24 mouse cellular contexts compared by ENCODE assay signal in genomic region chr1:182481646-182482295, GRCm38 (mm10). TPM values are rescaled to one million over a fixed set of nuclear protein-coding genes. Genes with fewer than 3 reads are reported as not detected.
A peak's percentile ranks its signal among the peaks of the same experiment; 100 is the strongest.
DNase-seq lines count a peak whose midpoint lies in the region; ATAC-seq and TF ChIP-seq lines count a peak whose summit lies in the region.
"Had no signal": no experiment of that assay in that cellular context is flagged by ENCODE, and none has a peak within 500 bp of the region (broad histone marks: within the 10 kb centered on the region; RNA-seq: fewer than 3 reads in every experiment).

No protein-coding gene starts in this region.

- no peaks in the 10 kb centered on the region for H3K9me3 ChIP-seq in lung, postnatal 0 days (ENCODE audit: low read length)
- no peaks in the 10 kb centered on the region for H3K9me3 ChIP-seq in midbrain, embryonic 14.5 days (ENCODE audit: control insufficient read depth, low read length)
- H3K9me3 ChIP-seq: heart, embryonic 13.5 days; limb, embryonic 13.5 days; lung, embryonic 15.5 days; megakaryocyte, embryonic 14.5 days; midbrain, embryonic 12.5 days had no signal

- no peak for TF ChIP-seq CTCF in lung, postnatal 0 days (IDR thresholded peaks at IDR 0.05)

- H3K4me2 ChIP-seq in lung, postnatal 0 days (replicated peaks; ENCODE audit: low read depth, low read length): no peak overlapping the region
- no peak overlapping the region for H3K4me2 ChIP-seq in midbrain, embryonic 14.5 days (ENCODE audit: low read length)
- H3K4me2 ChIP-seq: heart, embryonic 13.5 days; hindbrain, embryonic 14.5 days; limb, embryonic 13.5 days; liver, embryonic 11.5 days; lung, embryonic 15.5 days; midbrain, embryonic 12.5 days had no signal

- no peaks in the 10 kb centered on the region for H3K27me3 ChIP-seq in lung, postnatal 0 days (replicated peaks; ENCODE audit: insufficient read depth, low read length)
- no peaks in the 10 kb centered on the region for H3K27me3 ChIP-seq in midbrain, embryonic 14.5 days (ENCODE audit: control insufficient read depth, insufficient read depth, low read length)
- H3K27me3 ChIP-seq: heart, embryonic 13.5 days; limb, embryonic 13.5 days; lung, embryonic 15.5 days; megakaryocyte, embryonic 14.5 days; midbrain, embryonic 12.5 days had no signal

- peak overlapping the region; percentile 20 for H3K27ac ChIP-seq in lung, postnatal 0 days (ENCODE audit: low read length)
- no peak overlapping the region for H3K27ac ChIP-seq in midbrain, embryonic 14.5 days (replicated peaks; ENCODE audit: low read depth, low read length)
- H3K27ac ChIP-seq: heart, embryonic 13.5 days; hindbrain, embryonic 14.5 days; limb, embryonic 13.5 days; lung, embryonic 15.5 days; midbrain, embryonic 12.5 days had no signal

- DNase-seq in lung, postnatal 0 days (ENCODE audit: low spot score): no peak
- DNase-seq in lung, postnatal 10 days: no peak
- peak; percentile 73 for DNase-seq in kidney, adult 9 months
- DNase-seq in kidney, postnatal 10 days: peak; percentile 55
- DNase-seq in cerebellum, adult 18-20 months: no peak
- DNase-seq in left cerebral cortex, adult 8-10 months (ENCODE audit: low spot score in 2 of 2): no peak
- no peak for DNase-seq in midbrain, embryonic 14.5 days
- no peak for DNase-seq in thymus, postnatal 0 days (ENCODE audit: low spot score)
- DNase-seq: adrenal gland, postnatal 25 days; cerebellum, adult 2 months; cerebellum, postnatal 14 days; gastrocnemius, postnatal 36 days; heart, postnatal 10 days; layer of hippocampus, adult 9-11 months; lung, postnatal 4 days had no signal

- H3K9ac ChIP-seq in lung, postnatal 0 days (replicated peaks; ENCODE audit: low read depth): no peak overlapping the region
- H3K9ac ChIP-seq in midbrain, embryonic 14.5 days (replicated peaks; ENCODE audit: low read length): no peak overlapping the region
- H3K9ac ChIP-seq: heart, embryonic 13.5 days; hindbrain, embryonic 14.5 days; limb, embryonic 13.5 days; lung, embryonic 15.5 days; midbrain, embryonic 12.5 days had no signal

- ATAC-seq in lung, postnatal 0 days: peak; percentile 30
- ATAC-seq in midbrain, embryonic 14.5 days (ENCODE audit: low FRiP score, low TSS enrichment): no peak
- ATAC-seq: forebrain, embryonic 14.5 days; intestine, postnatal 0 days had no signal

- H3K4me3 ChIP-seq in lung, postnatal 0 days (ENCODE audit: low read depth, low read length): no peak overlapping the region
- H3K4me3 ChIP-seq in midbrain, embryonic 14.5 days (replicated peaks; ENCODE audit: low read depth, low read length): no peak overlapping the region
- H3K4me3 ChIP-seq: heart, embryonic 13.5 days; limb, embryonic 13.5 days; lung, embryonic 15.5 days; megakaryocyte, embryonic 14.5 days; midbrain, embryonic 12.5 days had no signal

- TF ChIP-seq EP300 in lung, postnatal 0 days (IDR thresholded peaks at IDR 0.05): no peak

- H3K36me3 ChIP-seq in lung, postnatal 0 days (ENCODE audit: insufficient read depth, low read length): peaks cover 41% of the 10 kb centered on the region; the same call in 1 of the 2 replicates
- H3K36me3 ChIP-seq in midbrain, embryonic 14.5 days (ENCODE audit: control insufficient read depth, insufficient read depth, low read length): peaks cover 89% of the 10 kb centered on the region

- no peaks in the 10 kb centered on the region for H3K4me1 ChIP-seq in lung, postnatal 0 days (ENCODE audit: insufficient read depth, low read depth, low read length)
- H3K4me1 ChIP-seq in midbrain, embryonic 14.5 days (ENCODE audit: control insufficient read depth, insufficient read depth, low read length): no peaks in the 10 kb centered on the region
- H3K4me1 ChIP-seq: limb, embryonic 13.5 days; lung, embryonic 15.5 days; midbrain, embryonic 12.5 days had no signal

- 85% methylated on average over 10 of the region's 10 CpGs for WGBS in lung, postnatal 0 days
- 92% methylated on average over 10 of the region's 10 CpGs for WGBS in midbrain, embryonic 14.5 days

RNA-seq across cellular contexts. Expression of gene Capn2, which starts 35.6 kb away (rescaled TPM):
- polyA plus RNA-seq in lung, postnatal 0 days (2015; fragmentation: Nextera tagmentation; extraction: Ambion mirVana): 135 and 149 TPM in 2 replicates
- 10 to 100 TPM; 66.6 to 73.1 (median 71.6) TPM for total RNA-seq in left cerebral cortex, adult 8-10 months (2022)
- polyA plus RNA-seq in midbrain, embryonic 14.5 days (2014; fragmentation: Nextera tagmentation; extraction: Ambion mirVana): 57.9 and 68.7 TPM in 2 replicates
- polyA plus RNA-seq in thymus, postnatal 0 days (2015; fragmentation: Nextera tagmentation; extraction: Ambion mirVana): 48.7 and 50.6 TPM in 2 replicates

Comparison
In these comparisons a context has a peak if more than half of its experiments do, and no peak if none do; other contexts are left out.
1. DNase-seq: peak in kidney, adult 9 months (single experiment) and kidney, postnatal 10 days (single experiment); none in lung, postnatal 0 days (single experiment), lung, postnatal 10 days (single experiment), cerebellum, adult 18-20 months (0 of 2), left cerebral cortex, adult 8-10 months (0 of 2), midbrain, embryonic 14.5 days (single experiment) and thymus, postnatal 0 days (single experiment).